Mouse (Mus musculus) hindbrain, embryonic 11.5 days (tissue): ENCODE data around the gene Hdc. TPM values are rescaled to one million over a fixed set of nuclear protein-coding genes. Genes with fewer than 3 reads are reported as not detected.

ENCODE experiments used
- ATAC-seq: fragments of 200-750 bp; cut with Nextera tagmentation; 2 replicates; pipeline ENCODE4 v1.8.0; 2017; ENCODE audit warnings: mild to moderate bottlenecking, moderate TSS enrichment, moderate library complexity; ENCODE audit not compliant: low FRiP score
- DNase-seq: peaks from one replicate; pipeline ENCODE4 v3.0.0-alpha.2; 2015; ENCODE audit warnings: low spot score
- H3K27ac ChIP-seq: fragments of 300-500 bp; sonication (generic); 2 replicates; pipeline ENCODE4 v1.5.1; 2014; ENCODE audit warnings: mild to moderate bottlenecking, low read depth, low read length
- H3K27me3 ChIP-seq: fragments of 300-500 bp; sonication (generic); 2 replicates; pipeline ENCODE4 v1.6.1; 2014; ENCODE audit warnings: mild to moderate bottlenecking, low read length, moderate library complexity, mixed read lengths; ENCODE audit not compliant: control insufficient read depth, insufficient read depth
- H3K36me3 ChIP-seq: fragments of 300-500 bp; sonication (generic); 2 replicates; pipeline ENCODE4 v1.6.1; 2014; ENCODE audit warnings: mild to moderate bottlenecking, low read length, moderate library complexity, mixed read lengths; ENCODE audit not compliant: control insufficient read depth, insufficient read depth
- H3K4me1 ChIP-seq: fragments of 300-500 bp; sonication (generic); replicated peaks from 2 replicates; pipeline ENCODE4 v1.6.1; 2014; ENCODE audit warnings: low read length, mixed read lengths; ENCODE audit not compliant: control insufficient read depth, insufficient read depth
- H3K4me2 ChIP-seq: fragments of 300-500 bp; sonication (generic); replicated peaks from 2 replicates; pipeline ENCODE4 v1.6.1; 2014; ENCODE audit warnings: mild to moderate bottlenecking, low read depth, low read length
- H3K4me3 ChIP-seq: fragments of 300-500 bp; sonication (generic); 2 replicates; pipeline ENCODE4 v1.5.1; 2014; ENCODE audit warnings: low read depth, low read length
- H3K9ac ChIP-seq: fragments of 300-500 bp; sonication (generic); 2 replicates; pipeline ENCODE4 v1.6.1; 2014; ENCODE audit warnings: low read depth, low read length
- H3K9me3 ChIP-seq: fragments of 300-500 bp; sonication (generic); 2 replicates; pipeline ENCODE4 v1.6.1; 2016; ENCODE audit warnings: low read length; ENCODE audit not compliant: control insufficient read depth
- WGBS: fragments of 180-500 bp; shearing (Covaris S2); extraction: QIAGEN DNeasy Blood & Tissue Kit; methylation state at CpG from one replicate; pipeline ENCODE4 v1.1.7; 2014; 5-methylcytosine and 5-hydroxymethylcytosine counted together
- polyA plus RNA-seq: library from polyadenylated mRNA; unstranded; fragments of >200 nt; fragmentation: Nextera tagmentation; extraction: Ambion mirVana; gene quantifications from 2 replicates; pipeline ENCODE4 v1.2.1, GENCODE M21; 2014

The Hdc gene
- polyA plus RNA-seq, 1 experiment from 2014 or later: 1.9 TPM

- Histone ChIP-seq H3K4me1 (no peaks in the 10 kb centered on the region), H3K9me3 (no peaks in the 10 kb centered on the region), H3K27me3 (no peaks in the 10 kb centered on the region), H3K36me3 (no peaks in the 10 kb centered on the region), H3K4me2 (no peak overlapping the region), H3K27ac (no peak overlapping the region), H3K4me3 (no peak overlapping the region), H3K9ac (no peak overlapping the region)
- DNase-seq: no peak
- no peak for ATAC-seq
- 80% methylated on average over 10 of the region's 10 CpGs for WGBS
Measured at GRCm38 (mm10) chr2:126607553-126608203, 11.4 kb downstream of the Hdc start.

- DNase-seq: no peak
- Histone ChIP-seq H3K27me3 (no peaks in the 10 kb centered on the region), H3K4me2 (no peak overlapping the region), H3K4me3 (no peak overlapping the region), H3K9me3 (no peaks in the 10 kb centered on the region), H3K27ac (no peak overlapping the region), H3K9ac (no peak overlapping the region), H3K36me3 (no peaks in the 10 kb centered on the region), H3K4me1 (no peaks in the 10 kb centered on the region)
- 84% methylated on average over 4 of the region's 4 CpGs for WGBS
- no peak for ATAC-seq
Measured at GRCm38 (mm10) chr2:126606688-126607062, 12.4 kb downstream of the Hdc start.

- 86% methylated on average over 15 of the region's 15 CpGs for WGBS
- Histone ChIP-seq H3K4me3 (no peak overlapping the region), H3K9ac (no peak overlapping the region), H3K27me3 (no peaks in the 10 kb centered on the region), H3K36me3 (no peaks in the 10 kb centered on the region), H3K9me3 (no peaks in the 10 kb centered on the region), H3K4me2 (no peak overlapping the region), H3K27ac (no peak overlapping the region), H3K4me1 (no peaks in the 10 kb centered on the region)
- DNase-seq (no peak), ATAC-seq (no peak)
Measured at GRCm38 (mm10) chr2:126606061-126606687, 12.9 kb downstream of the Hdc start.

DNA sequence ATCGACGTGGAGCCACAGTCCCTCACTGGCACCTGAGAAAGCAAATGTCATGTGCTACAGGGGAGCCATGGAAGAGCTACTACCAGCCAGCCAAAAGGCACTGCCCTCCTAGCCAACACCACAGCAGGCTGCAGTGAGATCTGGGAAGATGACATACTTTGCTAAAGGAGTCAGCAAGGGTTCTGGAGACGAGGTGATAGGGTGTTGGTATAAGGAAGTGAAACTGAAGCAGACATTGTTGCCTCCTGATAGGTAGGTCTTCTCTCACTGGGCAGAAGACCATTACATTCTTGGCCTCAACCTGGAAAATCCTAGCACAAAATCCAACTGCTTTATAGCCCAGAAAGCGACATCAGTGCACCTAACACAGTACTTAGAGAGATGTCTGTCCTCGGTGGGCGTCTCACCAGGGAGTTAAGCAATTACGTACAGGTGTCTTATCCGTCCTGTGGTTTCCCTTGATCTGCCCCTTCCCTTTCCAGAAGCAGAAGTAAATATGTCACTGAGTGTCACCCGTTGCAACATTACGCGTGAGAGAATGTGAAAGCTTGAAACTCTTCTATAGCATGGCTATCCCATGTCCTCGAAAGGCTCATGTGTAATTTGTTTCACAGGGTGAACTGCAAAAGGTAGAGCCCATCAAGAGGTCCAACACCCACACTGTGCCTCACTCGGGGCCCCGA, 17.0 kb downstream of the Hdc start:
- Histone ChIP-seq H3K4me2 (no peak overlapping the region), H3K27ac (no peak overlapping the region), H3K9me3 (no peaks in the 10 kb centered on the region), H3K4me3 (no peak overlapping the region), H3K36me3 (no peaks in the 10 kb centered on the region), H3K27me3 (no peaks in the 10 kb centered on the region), H3K9ac (no peak overlapping the region), H3K4me1 (no peaks in the 10 kb centered on the region)
- DNase-seq (no peak), ATAC-seq (no peak)
- WGBS: 88% methylated on average over 14 of the region's 14 CpGs

- Histone ChIP-seq H3K27ac (no peak overlapping the region), H3K9me3 (no peaks in the 10 kb centered on the region), H3K4me3 (no peak overlapping the region), H3K9ac (no peak overlapping the region), H3K36me3 (no peaks in the 10 kb centered on the region), H3K4me1 (no peaks in the 10 kb centered on the region), H3K27me3 (no peaks in the 10 kb centered on the region), H3K4me2 (no peak overlapping the region)
- ATAC-seq: no peak
- DNase-seq: no peak
- WGBS: 79% methylated on average over 14 of the region's 14 CpGs
Measured at GRCm38 (mm10) chr2:126600533-126600932, 18.6 kb downstream of the Hdc start.

DNA sequence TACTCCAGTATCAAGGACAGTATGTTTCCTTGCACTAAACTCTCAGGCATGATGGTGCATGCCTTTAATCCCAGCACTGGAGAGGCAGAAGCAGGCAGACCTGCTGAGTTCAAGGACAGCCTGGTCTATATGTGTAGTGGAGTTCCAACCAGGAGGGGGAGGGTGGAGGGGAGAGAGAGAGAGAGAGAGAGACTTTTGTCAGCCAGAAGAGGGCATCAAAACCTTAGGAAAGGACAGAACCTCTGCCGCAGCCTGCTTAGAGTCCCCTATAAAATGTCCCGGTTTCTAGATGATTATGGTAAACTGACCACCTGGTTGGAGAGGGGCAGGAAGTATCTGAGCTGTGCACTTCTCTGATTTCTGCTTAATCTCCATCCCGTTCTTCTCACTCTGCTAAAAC, 20.1 kb downstream of the Hdc start:
- Histone ChIP-seq H3K9ac (no peak overlapping the region), H3K27me3 (no peaks in the 10 kb centered on the region), H3K27ac (no peak overlapping the region), H3K4me3 (no peak overlapping the region), H3K4me2 (no peak overlapping the region), H3K4me1 (no peaks in the 10 kb centered on the region), H3K36me3 (no peaks in the 10 kb centered on the region), H3K9me3 (no peaks in the 10 kb centered on the region)
- DNase-seq: peak; percentile 24
- ATAC-seq: no peak
- WGBS: 12% methylated on average over 3 of the region's 3 CpGs

DNA sequence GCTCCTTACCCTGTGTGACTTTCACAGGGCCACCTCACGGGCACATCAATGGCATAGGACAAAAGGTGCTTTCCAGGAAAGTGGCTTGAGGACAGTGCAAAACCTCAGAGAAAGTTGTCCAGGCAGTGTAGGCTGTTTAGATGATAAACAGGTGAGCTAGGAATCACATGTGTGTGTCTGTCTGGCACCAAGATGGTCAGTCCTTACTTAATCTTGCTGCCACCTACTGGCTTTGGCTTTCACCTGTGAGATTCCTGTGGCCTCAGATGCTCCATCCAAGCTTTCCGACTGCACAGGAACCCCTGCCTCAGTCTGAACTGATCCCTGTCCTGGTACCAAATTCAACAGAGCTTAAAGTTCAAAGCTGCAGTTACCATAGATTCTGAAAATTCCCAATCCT, 20.7 kb downstream of the Hdc start:
- Histone ChIP-seq H3K36me3 (no peaks in the 10 kb centered on the region), H3K9ac (no peak overlapping the region), H3K4me1 (no peaks in the 10 kb centered on the region), H3K4me2 (no peak overlapping the region), H3K27ac (no peak overlapping the region), H3K9me3 (no peaks in the 10 kb centered on the region), H3K27me3 (no peaks in the 10 kb centered on the region), H3K4me3 (no peak overlapping the region)
- WGBS: 63% methylated on average over 2 of the region's 2 CpGs
- DNase-seq: no peak
- no peak for ATAC-seq

GRCm38 (mm10) chr2:126597279-126598241, 21.5 kb downstream of the Hdc start:
- ATAC-seq: no peak

More at GRCm38 (mm10) chr2:126597279-126598241, 21.5 kb downstream of the Hdc start:
- 86% methylated on average over 20 of the region's 20 CpGs for WGBS
- Histone ChIP-seq H3K9ac (no peak overlapping the region), H3K27ac (no peak overlapping the region), H3K9me3 (no peaks in the 10 kb centered on the region), H3K4me3 (no peak overlapping the region), H3K4me2 (no peak overlapping the region), H3K36me3 (no peaks in the 10 kb centered on the region), H3K27me3 (no peaks in the 10 kb centered on the region), H3K4me1 (no peaks in the 10 kb centered on the region)
- no peak for DNase-seq
